Mouse (Mus musculus) intestine, postnatal 0 days (tissue): ENCODE data around the gene Med18. TPM values are rescaled to one million over a fixed set of nuclear protein-coding genes. Genes with fewer than 3 reads are reported as not detected.

Experiments used
- ATAC-seq: fragments of 200-750 bp; cut with Nextera tagmentation; 2 replicates; pipeline ENCODE4 v1.8.0; 2017; ENCODE audit warnings: mild to moderate bottlenecking, moderate TSS enrichment, moderate library complexity
- H3K27ac ChIP-seq: fragments of 300-500 bp; sonication (generic); 2 replicates; pipeline ENCODE4 v1.5.1; 2014; ENCODE audit warnings: mild to moderate bottlenecking, low read depth, low read length, moderate library complexity
- H3K27me3 ChIP-seq: fragments of 300-500 bp; sonication (generic); replicated peaks from 2 replicates; pipeline ENCODE4 v1.6.1; 2014; ENCODE audit warnings: low read length, mixed read lengths; ENCODE audit not compliant: control insufficient read depth, insufficient read depth
- H3K36me3 ChIP-seq: fragments of 300-500 bp; sonication (generic); 2 replicates; pipeline ENCODE4 v1.6.1; 2014; ENCODE audit warnings: mild to moderate bottlenecking, moderate library complexity; ENCODE audit not compliant: control insufficient read depth, insufficient read depth
- H3K4me1 ChIP-seq: fragments of 300-500 bp; sonication (generic); replicated peaks from 2 replicates; pipeline ENCODE4 v1.6.1; 2014; ENCODE audit warnings: antibody characterized with exemption, low read length, mixed read lengths; ENCODE audit not compliant: control insufficient read depth, insufficient read depth
- H3K4me2 ChIP-seq: fragments of 300-500 bp; sonication (generic); replicated peaks from 2 replicates; pipeline ENCODE4 v1.6.1; 2014; ENCODE audit warnings: low read depth, mild to moderate bottlenecking, moderate library complexity
- H3K4me3 ChIP-seq: fragments of 300-500 bp; sonication (generic); 2 replicates; pipeline ENCODE4 v1.5.1; 2014; ENCODE audit warnings: low read depth, low read length
- H3K9ac ChIP-seq: fragments of 300-500 bp; sonication (generic); 2 replicates; pipeline ENCODE4 v1.6.1; 2014; ENCODE audit warnings: mild to moderate bottlenecking, low read depth, low read length
- H3K9me3 ChIP-seq: fragments of 300-500 bp; sonication (generic); 2 replicates; pipeline ENCODE4 v1.6.1; 2016; ENCODE audit warnings: mixed run types; ENCODE audit not compliant: control insufficient read depth
- CTCF ChIP-seq: sonication (generic); IDR thresholded peaks from 2 replicates; pipeline ENCODE4 v1.5.1; 2016; ENCODE audit warnings: low read depth, mild to moderate bottlenecking, control low read depth, antibody characterized with exemption, moderate library complexity
- WGBS: fragments of 180-500 bp; shearing (Covaris S2); extraction: QIAGEN DNeasy Blood & Tissue Kit; methylation state at CpG from one replicate; pipeline ENCODE4 v1.1.7; 2014; 5-methylcytosine and 5-hydroxymethylcytosine counted together
- polyA plus RNA-seq: library from polyadenylated mRNA; unstranded; fragments of >200 nt; fragmentation: Nextera tagmentation; extraction: Ambion mirVana; gene quantifications from 2 replicates; pipeline ENCODE4 v1.2.1, GENCODE M21; 2015

The Med18 gene
- polyA plus RNA-seq, result 8.8 and 9.5 TPM in 2 replicates

GRCm38 (mm10) chr4:132463430-132464254, at the start of gene Med18:
Gene Med18, minus strand, starts transcription at chr4:132463921.
- Histone ChIP-seq H3K27ac (peak within 1 kb of the TSS; percentile 31; the same call in 1 of the 2 replicates), H3K4me2 (peak within 1 kb of the TSS; percentile 79), H3K4me3 (peak within 1 kb of the TSS; percentile 65), H3K36me3 (peaks cover 14% of the 10 kb centered on the region; the same call in 1 of the 2 replicates), H3K9ac (peak within 1 kb of the TSS; percentile 74), H3K27me3 (no peaks in the 10 kb centered on the region), H3K9me3 (no peaks in the 10 kb centered on the region), H3K4me1 (no peaks in the 10 kb centered on the region)
- WGBS, result under 1% methylated on average over 44 of the region's 44 CpGs
- ATAC-seq, result peak; percentile 66
- peak; percentile 70 for TF ChIP-seq CTCF

GRCm38 (mm10) chr4:132512080-132512479, 48.4 kb upstream of the Med18 start:
- 0 out of 2 replicates have a peak, but pooled peaks cover 4% of the 10 kb centered on the region for H3K4me1 ChIP-seq
- H3K27ac ChIP-seq, result no peak overlapping the region
- no peak overlapping the region for H3K4me2 ChIP-seq
- no peak for ATAC-seq
- H3K4me3 ChIP-seq, result no peak overlapping the region
- no peaks in the 10 kb centered on the region for H3K9me3 ChIP-seq
- H3K27me3 ChIP-seq, result no peaks in the 10 kb centered on the region
- H3K9ac ChIP-seq, result no peak overlapping the region
- WGBS, result 77% methylated on average over 3 of the region's 3 CpGs
- no peaks in the 10 kb centered on the region for H3K36me3 ChIP-seq
- TF ChIP-seq CTCF, result no peak

GRCm38 (mm10) chr4:132510352-132510798, 46.7 kb upstream of the Med18 start, which contains the start of gene Sesn2:
Gene Sesn2, minus strand, starts transcription at chr4:132510501.
- peak within 1 kb of the TSS; percentile 81 for H3K27ac ChIP-seq

GRCm38 (mm10) chr4:132509621-132510296, 46.0 kb upstream of the Med18 start:
- peak; percentile 34 for ATAC-seq
- H3K4me1 ChIP-seq, result 0 out of 2 replicates have a peak, but pooled peaks cover 4% of the 10 kb centered on the region
- no peaks in the 10 kb centered on the region for H3K27me3 ChIP-seq
- no peaks in the 10 kb centered on the region for H3K9me3 ChIP-seq
- peak overlapping the region; percentile 70 for H3K9ac ChIP-seq
- peak overlapping the region; percentile 74 for H3K4me3 ChIP-seq
- peak; percentile 11; the same call in 1 of the 2 replicates for TF ChIP-seq CTCF
- peak overlapping the region; percentile 81 for H3K27ac ChIP-seq
- peak overlapping the region; percentile 80 for H3K4me2 ChIP-seq
- WGBS, result under 1% methylated on average over 52 of the region's 52 CpGs
- H3K36me3 ChIP-seq, result no peaks in the 10 kb centered on the region

More at GRCm38 (mm10) chr4:132510352-132510798, 46.7 kb upstream of the Med18 start, which contains the start of gene Sesn2:
- ATAC-seq, result peak; percentile 93
- Histone ChIP-seq H3K9ac (peak within 1 kb of the TSS; percentile 70), H3K4me2 (peak within 1 kb of the TSS; percentile 80), H3K4me1 (0 out of 2 replicates have a peak, but pooled peaks cover 4% of the 10 kb centered on the region), H3K27me3 (no peaks in the 10 kb centered on the region), H3K4me3 (peak within 1 kb of the TSS; percentile 74), H3K36me3 (no peaks in the 10 kb centered on the region), H3K9me3 (no peaks in the 10 kb centered on the region)
- 1% methylated on average over 31 of the region's 32 CpGs for WGBS
- no peak for TF ChIP-seq CTCF

- H3K4me3 ChIP-seq, result no peak overlapping the region
- H3K4me1 ChIP-seq, result 0 out of 2 replicates have a peak, but pooled peaks cover 4% of the 10 kb centered on the region
- H3K27me3 ChIP-seq, result no peaks in the 10 kb centered on the region
- WGBS, result 45% methylated on average over 2 of the region's 2 CpGs
- H3K27ac ChIP-seq, result peak overlapping the region; percentile 57
- no peak overlapping the region for H3K9ac ChIP-seq
- no peaks in the 10 kb centered on the region for H3K36me3 ChIP-seq
- no peaks in the 10 kb centered on the region for H3K9me3 ChIP-seq
- no peak for ATAC-seq
- no peak for TF ChIP-seq CTCF
- H3K4me2 ChIP-seq, result peak overlapping the region; percentile 41; the same call in 1 of the 2 replicates
Measured at GRCm38 (mm10) chr4:132507210-132507609, 43.5 kb upstream of the Med18 start.

GRCm38 (mm10) chr4:132506250-132506649, 42.5 kb upstream of the Med18 start:
- Histone ChIP-seq H3K27me3 (no peaks in the 10 kb centered on the region), H3K36me3 (no peaks in the 10 kb centered on the region), H3K27ac (no peak overlapping the region), H3K9ac (no peak overlapping the region), H3K4me2 (no peak overlapping the region), H3K4me3 (no peak overlapping the region), H3K4me1 (0 out of 2 replicates have a peak, but pooled peaks cover 4% of the 10 kb centered on the region), H3K9me3 (no peaks in the 10 kb centered on the region)
- 0 out of 2 replicates have a peak, but pooled peaks have one; percentile 11 for TF ChIP-seq CTCF
- WGBS, result 83% methylated on average over 6 of the region's 6 CpGs
- ATAC-seq, result no peak
